Mouse (Mus musculus): Measurements from ENCODE around the gene Pdk2. TPM values are rescaled to one million over a fixed set of nuclear protein-coding genes. Genes with fewer than 3 reads are reported as not detected.

The Pdk2 gene
- polyA plus RNA-seq, 1 experiment, result 8.6 TPM

GRCm38 (mm10) chr11:95043608-95044007 is 2.5 kb upstream of the Pdk2 start:
- no peak for TF ChIP-seq CTCF (IDR thresholded peaks at IDR 0.05; ENCODE audit: borderline replicate concordance, insufficient read depth, low read length)
- Histone ChIP-seq H3K4me1 (ENCODE audit: control insufficient read depth, insufficient read depth, low read length) (no peaks in the 10 kb centered on the region), H3K27ac (ENCODE audit: insufficient read depth, low read length) (no peak overlapping the region), H3K4me3 (ENCODE audit: insufficient read depth, low read length) (no peak overlapping the region)

DNA sequence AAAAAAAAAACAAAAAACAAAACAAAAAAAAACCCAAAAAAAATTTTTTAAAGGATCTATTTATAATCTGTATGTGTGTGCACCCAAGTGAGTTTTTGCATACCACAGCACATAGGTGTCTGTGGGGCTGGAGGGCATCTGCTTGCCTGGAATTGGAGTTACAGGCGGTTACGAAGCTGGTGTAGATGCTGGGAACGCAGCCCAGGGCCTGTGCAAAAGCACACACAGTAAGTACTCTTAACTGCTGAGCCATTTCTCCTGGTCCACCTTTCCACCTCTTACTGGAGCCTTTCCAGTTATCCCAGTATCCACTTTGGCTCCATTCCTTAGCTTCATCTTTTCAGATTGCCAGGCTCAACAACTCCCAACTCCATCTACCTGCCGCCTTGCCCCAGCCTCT is 1.9 kb upstream of the Pdk2 start:
- Histone ChIP-seq H3K4me1 (ENCODE audit: control insufficient read depth, insufficient read depth, low read length) (no peaks in the 10 kb centered on the region), H3K4me3 (ENCODE audit: insufficient read depth, low read length) (no peak overlapping the region), H3K27ac (ENCODE audit: insufficient read depth, low read length) (no peak overlapping the region)
- TF ChIP-seq POLR2A (IDR thresholded peaks at IDR 0.05; ENCODE audit: low read depth, low read length), result no peak
- TF ChIP-seq CTCF (IDR thresholded peaks at IDR 0.05; ENCODE audit: borderline replicate concordance, insufficient read depth, low read length), result no peak

- H3K4me3 ChIP-seq (ENCODE audit: insufficient read depth, low read length), result peak overlapping the region; percentile 31
- no peaks in the 10 kb centered on the region for H3K4me1 ChIP-seq (ENCODE audit: control insufficient read depth, insufficient read depth, low read length)
- TF ChIP-seq POLR2A (IDR thresholded peaks at IDR 0.05; ENCODE audit: low read depth, low read length), result peak; percentile 45; the same call in 1 of the 2 replicates
- no peak for TF ChIP-seq CTCF (IDR thresholded peaks at IDR 0.05; ENCODE audit: borderline replicate concordance, insufficient read depth, low read length)
- H3K27ac ChIP-seq (ENCODE audit: insufficient read depth, low read length), result no peak overlapping the region
These were observed 942 bp upstream of the Pdk2 start for GRCm38 (mm10) chr11:95042096-95042495.

- Histone ChIP-seq H3K4me3 (ENCODE audit: insufficient read depth, low read length) (peak overlapping the region; percentile 72), H3K4me1 (ENCODE audit: control insufficient read depth, insufficient read depth, low read length) (no peaks in the 10 kb centered on the region), H3K27ac (ENCODE audit: insufficient read depth, low read length) (no peak overlapping the region)
- TF ChIP-seq CTCF (IDR thresholded peaks at IDR 0.05; ENCODE audit: borderline replicate concordance, insufficient read depth, low read length), result no peak
- no peak for TF ChIP-seq POLR2A (IDR thresholded peaks at IDR 0.05; ENCODE audit: low read depth, low read length)
These were observed 539 bp downstream of the Pdk2 start for GRCm38 (mm10) chr11:95040491-95041138.

- Histone ChIP-seq H3K27ac (ENCODE audit: insufficient read depth, low read length) (no peak overlapping the region), H3K4me1 (ENCODE audit: control insufficient read depth, insufficient read depth, low read length) (no peaks in the 10 kb centered on the region), H3K4me3 (ENCODE audit: insufficient read depth, low read length) (no peak overlapping the region)
- TF ChIP-seq POLR2A (IDR thresholded peaks at IDR 0.05; ENCODE audit: low read depth, low read length) (no peak), CTCF (IDR thresholded peaks at IDR 0.05; ENCODE audit: borderline replicate concordance, insufficient read depth, low read length) (no peak)
These were observed 1.4 kb downstream of the Pdk2 start for GRCm38 (mm10) chr11:95039766-95040165.

DNA sequence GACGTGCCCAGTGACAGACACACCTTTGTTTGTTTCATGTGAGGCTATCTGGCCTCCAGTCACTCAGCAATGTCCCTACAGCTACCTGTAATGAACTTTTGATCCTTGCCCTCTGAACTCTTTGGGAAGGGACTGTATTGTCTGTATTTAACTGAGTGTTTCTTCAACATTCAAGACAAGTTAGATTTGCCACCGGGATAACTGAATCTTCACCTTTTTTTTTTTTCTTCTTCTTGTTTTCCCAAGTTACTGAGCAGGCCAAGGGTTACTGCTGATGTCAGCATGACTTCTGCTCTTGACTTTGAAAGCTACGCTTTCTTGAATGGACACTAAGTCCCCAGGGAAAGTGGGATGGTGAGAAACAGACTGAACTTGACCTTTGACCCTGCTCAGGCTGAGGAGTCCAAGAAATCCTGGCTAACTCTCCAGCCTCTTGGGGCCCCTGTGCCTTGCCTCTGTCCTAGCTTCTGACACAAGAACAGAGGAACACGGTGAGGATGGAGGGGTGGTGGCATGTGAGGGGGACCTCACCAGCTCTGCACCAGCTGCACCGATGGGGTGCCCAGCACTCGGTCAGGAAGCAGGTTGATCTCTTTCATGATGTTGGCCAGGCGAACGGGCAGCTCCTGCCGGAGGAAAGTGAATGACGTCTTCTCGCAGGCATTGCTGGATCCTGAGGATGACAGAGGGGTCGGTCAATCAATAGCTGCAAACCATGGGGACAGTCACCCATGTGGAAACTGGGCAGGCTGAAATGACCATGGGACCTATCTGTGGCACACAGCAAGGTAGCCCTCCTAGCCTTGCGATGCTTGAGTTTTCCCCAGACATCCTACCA is 2.1 kb downstream of the Pdk2 start:
- Histone ChIP-seq H3K27ac (ENCODE audit: insufficient read depth, low read length) (no peak overlapping the region), H3K4me3 (ENCODE audit: insufficient read depth, low read length) (no peak overlapping the region), H3K4me1 (ENCODE audit: control insufficient read depth, insufficient read depth, low read length) (no peaks in the 10 kb centered on the region)
- TF ChIP-seq CTCF (IDR thresholded peaks at IDR 0.05; ENCODE audit: borderline replicate concordance, insufficient read depth, low read length) (no peak), POLR2A (IDR thresholded peaks at IDR 0.05; ENCODE audit: low read depth, low read length) (no peak)

DNA sequence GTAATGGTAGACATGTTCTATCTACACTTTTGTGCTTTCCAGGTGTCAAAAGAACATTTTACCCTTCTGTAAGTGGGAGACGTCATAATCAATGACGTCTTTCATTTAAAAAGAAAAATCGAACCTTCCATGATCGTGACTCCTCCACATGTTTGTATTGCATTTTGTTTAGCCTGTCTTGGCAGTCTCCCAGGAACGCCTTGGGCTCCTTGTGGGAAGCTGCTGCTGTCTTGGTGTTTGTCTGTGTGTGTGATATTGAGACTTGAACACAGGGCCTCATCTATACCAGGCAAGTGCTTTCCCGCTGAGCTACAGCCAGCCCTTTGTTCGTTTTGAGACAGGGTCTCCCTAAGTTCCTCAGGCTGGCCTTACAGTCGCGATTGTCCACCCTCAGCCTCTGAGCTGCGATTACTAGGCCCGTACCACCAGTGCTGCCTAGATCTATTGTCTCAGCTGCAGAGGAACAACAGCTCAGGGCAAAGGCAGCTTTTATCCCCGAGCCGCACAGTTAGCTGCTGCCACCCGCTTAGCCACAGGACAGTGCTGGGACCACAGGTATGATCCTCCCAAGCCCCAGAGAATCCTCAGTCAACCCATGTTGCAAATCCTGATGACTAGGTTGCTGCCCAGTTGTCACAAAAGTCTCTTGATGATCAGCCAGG is 2.9 kb downstream of the Pdk2 start:
- H3K4me3 ChIP-seq (ENCODE audit: insufficient read depth, low read length), result no peak overlapping the region

DNA sequence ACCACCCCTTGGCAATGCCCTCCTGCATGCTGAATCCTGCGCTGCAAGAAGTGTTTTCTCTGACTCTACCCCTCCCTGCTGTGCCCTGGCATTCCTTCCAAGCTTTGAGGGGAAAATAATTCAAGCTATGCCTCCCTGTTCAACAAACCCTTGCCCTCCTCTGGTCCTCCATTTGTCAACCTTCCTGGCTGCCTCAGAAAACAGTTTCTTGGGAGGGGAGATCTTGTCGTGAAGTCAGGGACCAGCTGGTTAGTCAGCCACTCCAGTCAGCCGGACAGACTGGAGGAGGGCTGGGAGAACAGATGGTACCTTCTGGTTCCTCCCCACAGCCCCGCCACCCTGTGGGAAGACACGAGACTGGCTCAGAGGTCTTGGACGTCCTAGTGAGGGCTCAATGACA is 3.8 kb downstream of the Pdk2 start:
- no peaks in the 10 kb centered on the region for H3K4me1 ChIP-seq (ENCODE audit: control insufficient read depth, insufficient read depth, low read length)
- no peak overlapping the region for H3K27ac ChIP-seq (ENCODE audit: insufficient read depth, low read length)
- no peak overlapping the region for H3K4me3 ChIP-seq (ENCODE audit: insufficient read depth, low read length)
- TF ChIP-seq CTCF (IDR thresholded peaks at IDR 0.05; ENCODE audit: borderline replicate concordance, insufficient read depth, low read length), result no peak
- no peak for TF ChIP-seq POLR2A (IDR thresholded peaks at IDR 0.05; ENCODE audit: low read depth, low read length)

More for the DNA sequence above, 2.9 kb downstream of the Pdk2 start:
- TF ChIP-seq POLR2A (IDR thresholded peaks at IDR 0.05; ENCODE audit: low read depth, low read length) (no peak), CTCF (IDR thresholded peaks at IDR 0.05; ENCODE audit: borderline replicate concordance, insufficient read depth, low read length) (no peak)
- no peaks in the 10 kb centered on the region for H3K4me1 ChIP-seq (ENCODE audit: control insufficient read depth, insufficient read depth, low read length)
- H3K27ac ChIP-seq (ENCODE audit: insufficient read depth, low read length), result no peak overlapping the region

GRCm38 (mm10) chr11:95036521-95036920 is 4.6 kb downstream of the Pdk2 start:
- no peak overlapping the region for H3K4me3 ChIP-seq (ENCODE audit: insufficient read depth, low read length)
- H3K4me1 ChIP-seq (ENCODE audit: control insufficient read depth, insufficient read depth, low read length), result no peaks in the 10 kb centered on the region
- TF ChIP-seq POLR2A (IDR thresholded peaks at IDR 0.05; ENCODE audit: low read depth, low read length) (no peak), CTCF (IDR thresholded peaks at IDR 0.05; ENCODE audit: borderline replicate concordance, insufficient read depth, low read length) (no peak)
- no peak overlapping the region for H3K27ac ChIP-seq (ENCODE audit: insufficient read depth, low read length)

GRCm38 (mm10) chr11:95034902-95035301 is 6.3 kb downstream of the Pdk2 start:
- no peak for TF ChIP-seq CTCF (IDR thresholded peaks at IDR 0.05; ENCODE audit: borderline replicate concordance, insufficient read depth, low read length)
- no peak for TF ChIP-seq POLR2A (IDR thresholded peaks at IDR 0.05; ENCODE audit: low read depth, low read length)
- H3K4me1 ChIP-seq (ENCODE audit: control insufficient read depth, insufficient read depth, low read length), result no peaks in the 10 kb centered on the region
- no peak overlapping the region for H3K4me3 ChIP-seq (ENCODE audit: insufficient read depth, low read length)
- no peak overlapping the region for H3K27ac ChIP-seq (ENCODE audit: insufficient read depth, low read length)
